Mouse (Mus musculus) retina, embryonic 14.5 days (tissue): Measurements from ENCODE around the gene Nfia.

Experiments
- DNase-seq: peaks from one replicate; pipeline ENCODE4 v3.0.0-alpha.2; 2015; ENCODE audit warnings: low spot score

Nfia gene

DNA sequence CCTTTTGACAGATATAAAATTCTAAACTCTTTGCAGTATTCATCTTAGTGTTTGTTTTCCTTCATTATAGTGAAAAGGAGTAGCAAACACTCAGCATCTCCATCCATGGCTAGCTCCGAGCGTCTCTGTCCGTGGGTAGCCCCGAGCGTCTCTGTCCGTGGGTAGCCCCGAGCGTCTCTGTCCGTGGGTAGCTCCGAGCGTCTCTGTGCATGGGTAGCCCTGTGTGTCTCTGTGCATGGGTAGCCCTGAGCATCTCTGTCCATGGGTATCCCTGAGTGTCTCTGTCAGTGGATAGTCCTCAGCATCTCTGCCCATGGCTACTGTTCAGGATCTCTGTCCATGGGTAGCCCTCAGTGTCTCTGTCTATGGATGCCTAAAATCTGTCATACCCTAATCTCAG lies 140.0 kb downstream of the Nfia start:
- DNase-seq, result no peak

- DNase-seq, result no peak
Measured at GRCm38 (mm10) chr4:97914348-97914747, 141.8 kb downstream of the Nfia start.

- DNase-seq, result no peak
Measured at GRCm38 (mm10) chr4:97914761-97915160, 142.2 kb downstream of the Nfia start.

DNA sequence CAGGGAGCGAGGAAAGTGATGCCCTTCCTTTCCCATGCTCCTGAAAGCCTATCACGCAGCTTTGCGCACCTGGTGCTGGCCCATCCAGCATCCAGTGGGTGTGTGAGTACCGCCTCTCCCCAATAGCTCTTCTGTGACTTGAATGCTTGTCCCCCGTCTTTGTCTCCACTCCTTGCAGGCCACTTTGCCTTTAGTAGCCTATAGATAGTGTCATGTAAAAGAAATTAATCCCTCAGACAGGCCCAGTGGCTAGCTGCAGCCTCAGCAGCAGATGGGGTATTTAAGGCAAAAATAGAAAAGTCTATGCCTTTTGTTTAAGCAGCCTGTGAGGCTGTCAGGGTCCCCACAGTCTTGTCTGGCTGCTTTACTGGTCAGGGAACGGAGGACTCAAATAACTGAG lies 145.0 kb downstream of the Nfia start:
- no peak for DNase-seq

GRCm38 (mm10) chr4:97918675-97919074 lies 146.1 kb downstream of the Nfia start:
- DNase-seq, result no peak

GRCm38 (mm10) chr4:97919773-97920172 lies 147.2 kb downstream of the Nfia start:
- no peak for DNase-seq

- no peak for DNase-seq
Measured at GRCm38 (mm10) chr4:97920287-97921079, 147.9 kb downstream of the Nfia start.

GRCm38 (mm10) chr4:97921682-97922081 lies 149.1 kb downstream of the Nfia start:
- no peak for DNase-seq

DNA sequence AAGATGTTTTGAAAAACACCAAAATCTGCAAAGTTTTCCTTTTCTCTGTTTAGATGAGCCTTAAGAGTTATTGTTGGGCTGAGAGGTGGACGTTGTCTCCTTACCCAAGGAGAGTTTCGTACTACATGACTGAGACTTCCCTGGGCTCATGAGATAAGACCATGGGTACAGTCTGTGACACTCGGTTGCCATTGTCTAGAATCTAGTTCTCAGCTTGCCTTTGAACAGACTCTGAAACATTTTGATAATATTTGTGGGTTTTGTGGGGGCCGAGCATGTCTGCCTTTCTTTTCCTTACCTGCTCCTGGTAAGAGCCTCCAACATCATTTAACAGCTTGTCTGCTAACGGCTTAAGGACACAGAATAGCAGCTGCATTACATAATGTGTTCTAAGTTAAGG lies 150.7 kb downstream of the Nfia start:
- DNase-seq, result no peak

DNA sequence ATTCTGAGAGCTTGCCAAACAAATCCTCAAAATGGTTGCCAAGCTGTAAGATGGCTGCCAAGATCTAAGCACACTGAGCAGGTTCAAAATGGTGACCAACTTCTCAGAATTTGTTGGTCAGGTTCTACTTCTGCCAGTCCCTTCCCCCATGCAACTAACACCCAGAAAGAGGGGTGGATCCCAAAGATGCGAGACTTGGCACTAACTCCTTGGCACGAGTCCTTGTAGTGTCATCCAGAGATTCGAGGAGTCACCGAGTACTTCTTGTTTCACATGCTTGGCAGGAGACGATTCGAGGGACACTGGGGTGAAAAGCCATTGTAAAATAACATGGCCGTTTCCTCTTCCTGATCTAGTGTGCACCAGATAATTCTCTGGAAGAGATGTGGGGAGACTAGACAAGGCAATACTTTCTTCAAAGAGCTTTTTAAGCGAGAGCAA lies 151.4 kb downstream of the Nfia start:
- no peak for DNase-seq

DNA sequence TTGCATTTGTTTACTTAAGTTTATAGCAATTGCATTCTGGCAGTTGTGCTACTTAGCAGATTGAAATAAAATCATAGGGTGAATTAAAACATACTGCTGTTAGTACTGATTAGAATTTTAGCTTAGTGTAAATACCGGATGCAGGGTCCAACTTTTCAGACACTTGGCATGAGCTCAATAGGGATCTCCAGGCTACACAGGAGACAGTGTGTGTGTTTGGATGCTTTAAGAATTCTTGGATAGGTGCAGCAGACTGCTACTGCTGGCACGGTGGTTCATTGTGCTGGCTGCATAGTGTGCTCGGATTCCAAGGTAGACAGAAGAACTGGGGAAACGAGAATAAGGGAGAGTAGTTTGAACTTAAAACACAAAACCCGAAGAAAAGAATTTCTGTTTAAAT lies 151.9 kb downstream of the Nfia start:
- no peak for DNase-seq

- no peak for DNase-seq
Measured at GRCm38 (mm10) chr4:97924855-97925254, 152.3 kb downstream of the Nfia start.

DNA sequence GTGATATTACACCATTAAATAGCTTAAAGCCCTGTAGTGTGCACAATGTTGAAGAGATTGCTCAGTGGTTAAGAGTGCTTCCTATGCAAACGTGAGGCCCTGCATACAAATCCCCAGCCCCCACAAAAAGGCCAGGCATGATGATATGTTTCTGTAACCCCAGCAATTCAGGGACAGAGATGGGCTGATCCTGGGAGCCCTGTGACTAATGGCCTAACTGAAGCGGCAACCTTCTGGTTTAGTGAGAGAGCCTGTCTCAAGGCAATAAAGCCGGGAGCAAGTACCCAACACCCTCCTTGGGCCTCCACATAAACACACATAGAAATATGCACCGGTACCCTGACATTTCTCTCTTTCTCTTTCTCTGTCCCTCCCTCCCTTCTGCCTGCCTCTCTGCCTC lies 153.1 kb downstream of the Nfia start:
- no peak for DNase-seq

DNA sequence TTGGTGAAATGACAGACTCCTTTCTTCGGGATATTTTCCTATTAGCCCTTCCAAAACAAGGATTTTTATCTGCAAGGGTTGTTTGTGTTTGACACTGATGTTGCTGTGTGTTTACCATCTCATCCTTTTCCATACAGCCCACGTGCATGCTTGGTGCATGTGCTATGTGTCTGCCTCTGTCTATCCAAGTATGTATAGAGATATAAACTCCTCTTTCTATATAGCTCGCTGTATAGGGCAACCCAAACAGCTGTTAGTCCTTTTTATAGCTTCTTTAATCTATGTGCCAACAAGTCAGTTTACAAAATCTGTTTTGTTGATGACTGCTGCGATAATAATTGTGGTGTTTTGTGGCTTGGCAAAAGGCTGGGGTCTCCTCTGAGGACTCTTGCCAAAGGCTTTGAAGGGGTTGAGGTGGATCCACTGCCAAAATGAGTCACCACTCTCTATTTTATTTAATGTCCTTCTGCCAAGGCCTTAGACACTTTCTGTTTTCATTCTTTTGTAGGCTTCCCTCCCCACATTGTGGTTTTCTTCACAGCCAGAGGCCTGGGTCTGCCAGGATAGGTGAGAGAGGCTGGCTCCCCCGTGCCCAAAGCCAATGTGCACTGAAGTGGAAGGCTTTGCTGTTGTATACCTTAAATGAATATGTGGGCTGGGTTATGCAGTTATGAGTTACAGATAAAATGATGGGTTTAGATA lies 154.2 kb downstream of the Nfia start:
- no peak for DNase-seq

GRCm38 (mm10) chr4:97927309-97927656 lies 154.7 kb downstream of the Nfia start:
- DNase-seq, result no peak

- DNase-seq, result no peak
Measured at GRCm38 (mm10) chr4:97936371-97936770, 163.8 kb downstream of the Nfia start.

DNA sequence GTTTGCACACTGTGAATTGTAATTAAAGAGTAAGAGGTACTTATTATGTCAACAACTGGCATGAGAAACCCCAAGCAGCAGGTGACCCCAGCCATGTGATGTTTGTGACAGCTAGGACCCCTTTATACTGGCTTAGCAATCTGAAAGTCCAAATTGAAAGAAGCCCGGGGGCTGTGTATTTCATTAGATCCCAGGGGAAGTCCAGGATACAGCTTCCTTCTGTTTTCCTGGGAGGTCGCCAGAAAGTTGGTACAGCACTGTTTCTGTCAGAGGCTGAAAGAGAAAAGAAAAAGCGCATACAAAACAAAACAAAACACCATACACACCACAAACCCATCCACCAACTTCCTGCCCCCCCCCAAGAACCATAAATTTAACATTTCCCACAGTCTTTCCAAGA lies 164.4 kb downstream of the Nfia start:
- no peak for DNase-seq

GRCm38 (mm10) chr4:97939492-97939891 lies 167.0 kb downstream of the Nfia start:
- DNase-seq, result no peak

GRCm38 (mm10) chr4:97939920-97940520 lies 167.5 kb downstream of the Nfia start:
- DNase-seq, result no peak

- no peak for DNase-seq
Measured at GRCm38 (mm10) chr4:97941616-97942015, 169.1 kb downstream of the Nfia start.

GRCm38 (mm10) chr4:97944309-97944708 lies 171.8 kb downstream of the Nfia start:
- DNase-seq, result no peak

DNA sequence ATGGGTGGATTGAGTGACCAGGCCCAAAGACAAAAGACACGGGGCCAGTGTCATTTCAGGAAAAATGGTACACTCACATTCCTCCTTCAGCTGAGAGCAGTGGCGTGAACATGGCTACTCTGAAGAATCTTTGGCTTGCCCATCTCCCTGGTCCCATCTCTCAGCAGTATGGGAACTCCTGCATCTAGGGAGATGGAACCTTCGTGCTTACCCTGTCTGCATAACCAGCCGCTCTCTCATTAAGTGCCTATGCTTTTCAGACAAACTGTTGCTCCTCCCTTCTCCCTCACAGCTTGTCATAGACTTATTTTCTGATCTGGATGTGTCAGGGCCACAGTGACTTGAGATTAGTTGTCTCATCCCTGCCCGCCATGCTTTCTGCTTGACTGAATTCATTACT lies 174.9 kb downstream of the Nfia start:
- DNase-seq, result no peak

- DNase-seq, result peak; percentile 18
Measured at GRCm38 (mm10) chr4:97948250-97948649, 175.7 kb downstream of the Nfia start.
